Mouse (Mus musculus) MEL (cell line): ENCODE measurements around the gene Hs6st1. TPM values are rescaled to one million over a fixed set of nuclear protein-coding genes. Genes with fewer than 3 reads are reported as not detected.

Experiments used
- DNase-seq: peaks from one replicate; pipeline ENCODE4 v3.0.0; 2011; ENCODE audit warnings: low read depth, low spot score
- H3K27ac ChIP-seq: 2 replicates; pipeline ENCODE4 v1.5.1; 2012; ENCODE audit warnings: low read depth, mild to moderate bottlenecking, control low read depth, low read length, moderate library complexity; ENCODE audit not compliant: control insufficient read depth
- H3K27me3 ChIP-seq, 2 experiments: fragments of 150-350 bp in 1 of 2; sonication (generic) in 1 of 2; 2 replicates each; pipeline ENCODE4 v1.6.1; 2012; ENCODE audit warnings: low read length in 2 of 2, mild to moderate bottlenecking in 2 of 2, improper control_type of control experiment in 1 of 2, moderate library complexity in 1 of 2; ENCODE audit not compliant: insufficient read depth in 2 of 2, control insufficient read depth in 1 of 2
- H3K36me3 ChIP-seq, 2 experiments: 2 replicates each; pipeline ENCODE4 v1.6.1; 2012 to 2014; ENCODE audit warnings: low read length in 2 of 2, improper control_type of control experiment in 1 of 2, inconsistent platforms in 1 of 2, mild to moderate bottlenecking in 1 of 2; ENCODE audit not compliant: insufficient read depth in 2 of 2, control insufficient read depth in 1 of 2
- H3K4me1 ChIP-seq, 2 experiments: fragments of 150-350 bp in 1 of 2; sonication (generic) in 1 of 2; 2 replicates each; pipeline ENCODE4 v1.6.1; 2012; ENCODE audit warnings: low read length in 2 of 2, improper control_type of control experiment in 1 of 2, mild to moderate bottlenecking in 1 of 2; ENCODE audit not compliant: insufficient read depth in 2 of 2, control insufficient read depth in 1 of 2
- H3K4me3 ChIP-seq, 2 experiments: fragments of 150-350 bp in 1 of 2; sonication (generic) in 1 of 2; 2 replicates each; pipeline ENCODE4 v1.5.1; 2012; ENCODE audit warnings: low read depth in 2 of 2, low read length in 2 of 2, mild to moderate bottlenecking in 2 of 2, moderate library complexity in 2 of 2, control low read depth in 1 of 2, improper control_type of control experiment in 1 of 2; ENCODE audit not compliant: control insufficient read depth in 1 of 2, insufficient read depth in 1 of 2
- H3K79me2 ChIP-seq: 2 replicates; pipeline ENCODE4 v1.6.1; 2012; ENCODE audit warnings: mild to moderate bottlenecking, low read length, moderate library complexity; ENCODE audit not compliant: control insufficient read depth, poor library complexity, insufficient read depth
- H3K9ac ChIP-seq: 2 replicates; pipeline ENCODE4 v1.6.1; 2012; ENCODE audit warnings: low read depth, mild to moderate bottlenecking, control low read depth, low read length, moderate library complexity; ENCODE audit not compliant: control insufficient read depth, poor library complexity, severe bottlenecking
- H3K9me3 ChIP-seq: fragments of 150-350 bp; sonication (generic); replicated peaks from 2 replicates; pipeline ENCODE4 v1.6.1; 2012; ENCODE audit warnings: mild to moderate bottlenecking, low read length, improper control_type of control experiment, moderate library complexity; ENCODE audit not compliant: insufficient read depth
- BHLHE40 ChIP-seq: IDR thresholded peaks from 2 replicates; pipeline ENCODE4 v1.6.1; 2012; ENCODE audit warnings: low read depth, mild to moderate bottlenecking, inconsistent platforms, low read length, improper control_type of control experiment, borderline replicate concordance
- CHD1 ChIP-seq: IDR thresholded peaks from 2 replicates; pipeline ENCODE4 v1.6.1; 2012; ENCODE audit warnings: low read depth, mild to moderate bottlenecking, inconsistent platforms, low read length, improper control_type of control experiment
- CHD2 ChIP-seq: IDR thresholded peaks from 2 replicates; pipeline ENCODE4 v1.6.1; 2011; ENCODE audit warnings: low read length, improper control_type of control experiment
- ELF1 ChIP-seq: IDR thresholded peaks from 2 replicates; pipeline ENCODE4 v1.6.1; 2014; ENCODE audit warnings: low read depth, mild to moderate bottlenecking, inconsistent platforms, low read length, improper control_type of control experiment, moderate library complexity
- EP300 ChIP-seq, 2 experiments: IDR thresholded peaks; 2 replicates each; pipeline ENCODE4 v1.6.1; 2011; ENCODE audit warnings: improper control_type of control experiment in 2 of 2, low read length in 2 of 2, low read depth in 1 of 2, mild to moderate bottlenecking in 1 of 2
- ETS1 ChIP-seq: IDR thresholded peaks from 2 replicates; pipeline ENCODE4 v1.6.1; 2012; ENCODE audit warnings: low read depth, mild to moderate bottlenecking, inconsistent platforms, low read length, improper control_type of control experiment, moderate library complexity
- GATA1 ChIP-seq: IDR thresholded peaks from 2 replicates; pipeline ENCODE4 v1.6.1; 2011; ENCODE audit warnings: low read depth, low read length, improper control_type of control experiment
- HCFC1 ChIP-seq: IDR thresholded peaks from 2 replicates; pipeline ENCODE4 v1.6.1; 2012; ENCODE audit warnings: low read depth, mild to moderate bottlenecking, inconsistent platforms, low read length, improper control_type of control experiment, moderate library complexity
- JUND ChIP-seq: IDR thresholded peaks from 2 replicates; pipeline ENCODE4 v1.6.1; 2011; ENCODE audit warnings: low read depth, mild to moderate bottlenecking, improper control_type of control experiment, low read length
- KAT2A ChIP-seq: conservative IDR thresholded peaks from 2 replicates; pipeline ENCODE4 v1.6.1; 2012; ENCODE audit warnings: low read depth, low read length, improper control_type of control experiment, inconsistent platforms
- MAX ChIP-seq: IDR thresholded peaks from 2 replicates; pipeline ENCODE4 v1.6.1; 2011; ENCODE audit warnings: low read length, improper control_type of control experiment
- MAZ ChIP-seq: IDR thresholded peaks from 2 replicates; pipeline ENCODE4 v1.6.1; 2012; ENCODE audit warnings: low read depth, mild to moderate bottlenecking, inconsistent platforms, low read length, improper control_type of control experiment
- MXI1 ChIP-seq: IDR thresholded peaks from 2 replicates; pipeline ENCODE4 v1.6.1; 2011; ENCODE audit warnings: mild to moderate bottlenecking, low read depth, low read length, improper control_type of control experiment
- MYB ChIP-seq: IDR thresholded peaks from 2 replicates; pipeline ENCODE4 v1.6.1; 2011; ENCODE audit warnings: mild to moderate bottlenecking, low read depth, low read length, improper control_type of control experiment
- MYC ChIP-seq: IDR thresholded peaks from 2 replicates; pipeline ENCODE4 v1.6.1; 2011; ENCODE audit warnings: low read depth, mild to moderate bottlenecking, low read length, improper control_type of control experiment, moderate library complexity
- NRF1 ChIP-seq: IDR thresholded peaks from 2 replicates; pipeline ENCODE4 v1.6.1; 2014; ENCODE audit warnings: low read depth, mild to moderate bottlenecking, inconsistent platforms, low read length, improper control_type of control experiment, moderate library complexity; ENCODE audit not compliant: poor library complexity, insufficient read depth, severe bottlenecking
- POLR2A ChIP-seq, 2 experiments: IDR thresholded peaks; 2 replicates each; pipeline ENCODE4 v1.6.1; 2011 to 2012; ENCODE audit warnings: low read length in 2 of 2, mild to moderate bottlenecking in 2 of 2, control low read depth in 1 of 2, improper control_type of control experiment in 1 of 2, low read depth in 1 of 2, moderate library complexity in 1 of 2; ENCODE audit not compliant: control insufficient read depth in 1 of 2, insufficient read depth in 1 of 2, poor library complexity in 1 of 2
- POLR2AphosphoS5 ChIP-seq: IDR thresholded peaks from 2 replicates; pipeline ENCODE4 v1.6.1; 2012; ENCODE audit warnings: low read depth, borderline replicate concordance, mild to moderate bottlenecking, inconsistent platforms, low read length, moderate library complexity, mixed read lengths
- RAD21 ChIP-seq: IDR thresholded peaks from 2 replicates; pipeline ENCODE4 v1.6.1; 2011; ENCODE audit warnings: mild to moderate bottlenecking, low read depth, low read length, improper control_type of control experiment
- RCOR1 ChIP-seq: IDR thresholded peaks from 2 replicates; pipeline ENCODE4 v1.6.1; 2012; ENCODE audit warnings: low read depth, mild to moderate bottlenecking, inconsistent platforms, low read length, improper control_type of control experiment
- SIN3A ChIP-seq: IDR thresholded peaks from 2 replicates; pipeline ENCODE4 v1.6.1; 2012; ENCODE audit warnings: low read length, improper control_type of control experiment, inconsistent platforms
- SMC3 ChIP-seq: IDR thresholded peaks from 2 replicates; pipeline ENCODE4 v1.6.1; 2011; ENCODE audit warnings: low read depth, low read length, improper control_type of control experiment
- TAL1 ChIP-seq: IDR thresholded peaks from 2 replicates; pipeline ENCODE4 v1.6.1; 2012; ENCODE audit warnings: mild to moderate bottlenecking, inconsistent platforms, low read length, moderate library complexity, mixed read lengths
- TBP ChIP-seq: IDR thresholded peaks from 2 replicates; pipeline ENCODE4 v1.8.0; 2011; ENCODE audit warnings: low read depth, low read length, improper control_type of control experiment
- TCF12 ChIP-seq: IDR thresholded peaks from 2 replicates; pipeline ENCODE4 v1.6.1; 2014; ENCODE audit warnings: low read depth, mild to moderate bottlenecking, inconsistent platforms, low read length, improper control_type of control experiment, moderate library complexity
- UBTF ChIP-seq: IDR thresholded peaks from 2 replicates; pipeline ENCODE4 v1.6.1; 2012; ENCODE audit warnings: low read depth, mild to moderate bottlenecking, inconsistent platforms, low read length, improper control_type of control experiment, moderate library complexity, borderline replicate concordance; ENCODE audit not compliant: insufficient read depth
- USF1 ChIP-seq: IDR thresholded peaks from 2 replicates; pipeline ENCODE4 v1.6.1; 2014; ENCODE audit warnings: low read depth, mild to moderate bottlenecking, inconsistent platforms, low read length, improper control_type of control experiment, moderate library complexity
- USF2 ChIP-seq, 2 experiments: IDR thresholded peaks; 2 replicates each; pipeline ENCODE4 v1.6.1; 2011 to 2012; ENCODE audit warnings: improper control_type of control experiment in 2 of 2, low read length in 2 of 2, borderline replicate concordance in 1 of 2, inconsistent platforms in 1 of 2, low read depth in 1 of 2, mild to moderate bottlenecking in 1 of 2; ENCODE audit not compliant: insufficient read depth in 1 of 2
- ZC3H11A ChIP-seq: IDR thresholded peaks from 2 replicates; pipeline ENCODE4 v1.6.1; 2012; ENCODE audit warnings: low read depth, mild to moderate bottlenecking, inconsistent platforms, low read length, improper control_type of control experiment
- ZKSCAN1 ChIP-seq: IDR thresholded peaks from 2 replicates; pipeline ENCODE4 v1.6.1; 2012; ENCODE audit warnings: low read depth, mild to moderate bottlenecking, inconsistent platforms, low read length, improper control_type of control experiment, moderate library complexity
- ZMIZ1 ChIP-seq: IDR thresholded peaks from 2 replicates; pipeline ENCODE4 v1.6.1; 2012; ENCODE audit warnings: low read depth, mild to moderate bottlenecking, inconsistent platforms, low read length, improper control_type of control experiment, moderate library complexity
- ZNF384 ChIP-seq: IDR thresholded peaks from 2 replicates; pipeline ENCODE4 v1.6.1; 2012; ENCODE audit warnings: low read depth, mild to moderate bottlenecking, inconsistent platforms, low read length, improper control_type of control experiment
- polyA plus RNA-seq, 2 experiments: library from polyadenylated mRNA; stranded (reverse) in 1 of 2; unstranded in 1 of 2; fragments of >175 nt in 1 of 2; fragments of >200 nt in 1 of 2; gene quantifications; 2 replicates each; pipeline versions ENCODE4 v1.2.1 to v1.2.4; 2012; ENCODE audit warnings: low replicate concordance in 2 of 2, low read depth in 1 of 2; ENCODE audit not compliant: insufficient read length in 2 of 2, insufficient read depth in 1 of 2, missing spikeins in 1 of 2
- total RNA-seq: library from RNA; depleted of rRNA; stranded (reverse); fragments of 300-350 nt; gene quantifications from 2 replicates; pipeline ENCODE4 v1.2.3, GENCODE M21; 2012

The Hs6st1 gene
- total and polyA plus RNA-seq, 3 experiments: 33.0 to 52.0 (median 45.7) TPM

DNA sequence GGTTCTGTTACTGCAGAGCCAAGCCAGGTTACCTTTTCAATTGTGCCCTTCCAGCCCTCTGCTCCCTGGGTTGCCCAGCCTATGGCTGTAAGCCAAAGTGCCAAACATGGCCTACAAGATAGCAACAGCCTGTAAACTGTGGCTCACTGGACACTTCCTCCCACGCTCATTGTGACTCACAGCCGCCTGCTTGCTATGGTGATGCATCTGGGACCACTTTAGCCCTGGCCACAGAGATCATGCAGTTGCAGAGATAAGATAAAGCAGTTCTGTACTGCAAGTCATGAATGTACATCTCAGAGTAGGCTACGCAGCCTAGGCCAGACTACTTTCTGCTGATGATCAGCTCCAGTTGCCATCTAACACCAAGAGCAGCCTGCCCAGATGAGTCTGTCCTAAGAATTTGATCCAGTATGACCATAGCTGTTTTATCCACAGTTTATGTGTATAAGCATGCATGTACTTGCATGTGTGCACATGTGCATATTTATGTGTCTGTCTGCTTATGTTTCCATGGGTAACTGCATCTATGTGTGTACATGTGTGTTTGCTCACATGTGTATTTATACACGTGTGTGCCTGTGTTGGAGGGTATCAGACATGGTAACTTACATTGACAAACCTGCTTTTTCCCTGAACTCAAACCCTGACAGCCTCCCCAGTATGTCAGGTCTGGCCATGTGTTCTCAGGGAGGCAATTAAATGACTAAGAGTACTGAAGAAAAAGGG lies 62.3 kb downstream of the Hs6st1 start (continued):
- no peak for TF ChIP-seq SMC3
- 0 out of 2 replicates have a peak, but pooled peaks have one; percentile 29 for TF ChIP-seq ZNF384
- peak; percentile 99 to 100 for TF ChIP-seq EP300 (IDR thresholded peaks at IDR 0.05; ENCODE audit: low read depth in 1 of 2, low read length in 2 of 2)
- TF ChIP-seq UBTF: no peak
- TF ChIP-seq MYB: peak; percentile 95
- peak; percentile 98 for TF ChIP-seq ETS1
- no peak for TF ChIP-seq CHD1
- TF ChIP-seq POLR2A (IDR thresholded peaks at IDR 0.05; ENCODE audit: control insufficient read depth in 1 of 2, insufficient read depth in 1 of 2, low read depth in 1 of 2, low read length in 2 of 2, poor library complexity in 1 of 2): peak; percentile 9 to 48; a peak in 3 of 4 replicates
- TF ChIP-seq MXI1: peak; percentile 72
- TF ChIP-seq ZC3H11A: no peak
- no peak for TF ChIP-seq MAZ
- TF ChIP-seq, all 39 proteins: peak for 23

DNA sequence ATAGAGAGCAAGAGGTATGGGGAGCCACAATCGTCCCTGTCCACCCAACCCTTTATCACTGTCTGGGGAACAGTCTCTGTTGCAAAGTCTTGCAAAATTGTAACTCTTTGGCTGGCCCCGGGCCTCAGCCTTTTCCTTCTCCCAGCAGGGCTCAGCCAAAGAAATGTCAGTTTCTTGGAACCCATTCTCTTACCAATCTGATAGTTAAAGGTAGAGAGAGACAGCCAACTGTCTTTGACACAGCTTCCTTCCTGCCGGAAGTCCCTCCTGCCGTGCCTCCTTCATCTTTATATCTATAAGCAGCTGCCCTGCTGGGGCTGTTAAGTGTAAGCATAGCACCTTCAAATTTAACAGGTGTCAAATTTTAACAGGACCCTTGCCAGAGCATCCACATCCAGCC lies 63.0 kb downstream of the Hs6st1 start:
- Histone ChIP-seq H3K4me3 (peak overlapping the region; percentile 35 to 69), H3K9ac (peak overlapping the region; percentile 75), H3K27me3 (no peaks in the 10 kb centered on the region), H3K9me3 (no peaks in the 10 kb centered on the region), H3K27ac (peak overlapping the region; percentile 96), H3K4me1 (peaks cover 0 to 61% of the 10 kb centered on the region in 2 experiments; a peak in 2 of 4 replicates), H3K36me3 (peaks cover 0 to 47% of the 10 kb centered on the region in 2 experiments; a peak in 2 of 4 replicates), H3K79me2 (peaks cover 11% of the 10 kb centered on the region)
- peak; percentile 84 for DNase-seq
- no peak for TF ChIP-seq ZC3H11A
- TF ChIP-seq NRF1: no peak
- TF ChIP-seq RAD21: no peak; the same call in 1 of the 2 replicates
- TF ChIP-seq ETS1: peak; percentile 72
- TF ChIP-seq CHD1: 0 out of 2 replicates have a peak, but pooled peaks have one; percentile 17
- TF ChIP-seq USF2 (IDR thresholded peaks at IDR 0.05; ENCODE audit: borderline replicate concordance in 1 of 2, insufficient read depth in 1 of 2, low read depth in 1 of 2, low read length in 2 of 2): no peak
- no peak for TF ChIP-seq MAX
- no peak for TF ChIP-seq ELF1
- TF ChIP-seq HCFC1: peak; percentile 53
- 0 out of 2 replicates have a peak, but pooled peaks have one; percentile 23 for TF ChIP-seq RCOR1
- TF ChIP-seq SMC3: no peak
- TF ChIP-seq TBP: peak; percentile 89
- no peak for TF ChIP-seq JUND
- peak; percentile 5; the same call in 1 of the 2 replicates for TF ChIP-seq TAL1
- no peak for TF ChIP-seq USF1
- peak; percentile 53 to 86; a peak in 3 of 4 replicates for TF ChIP-seq EP300 (IDR thresholded peaks at IDR 0.05; ENCODE audit: low read depth in 1 of 2, low read length in 2 of 2)
- TF ChIP-seq BHLHE40: no peak
- no peak for TF ChIP-seq ZKSCAN1
- TF ChIP-seq KAT2A: 0 out of 2 replicates have a peak, but pooled peaks have one; percentile 7
- TF ChIP-seq SIN3A: peak; percentile 45
- TF ChIP-seq POLR2A (IDR thresholded peaks at IDR 0.05; ENCODE audit: control insufficient read depth in 1 of 2, insufficient read depth in 1 of 2, low read depth in 1 of 2, low read length in 2 of 2, poor library complexity in 1 of 2): peak in 1 of 2 experiments; percentile 65; a peak in 1 of 4 replicates
- no peak for TF ChIP-seq CHD2
- no peak for TF ChIP-seq POLR2AphosphoS5
- TF ChIP-seq MYB: peak; percentile 77
- no peak for TF ChIP-seq ZMIZ1
- no peak for TF ChIP-seq MYC
- TF ChIP-seq TCF12: peak; percentile 54; the same call in 1 of the 2 replicates
- peak; percentile 80 for TF ChIP-seq GATA1
